In the genomic region with DNA sequence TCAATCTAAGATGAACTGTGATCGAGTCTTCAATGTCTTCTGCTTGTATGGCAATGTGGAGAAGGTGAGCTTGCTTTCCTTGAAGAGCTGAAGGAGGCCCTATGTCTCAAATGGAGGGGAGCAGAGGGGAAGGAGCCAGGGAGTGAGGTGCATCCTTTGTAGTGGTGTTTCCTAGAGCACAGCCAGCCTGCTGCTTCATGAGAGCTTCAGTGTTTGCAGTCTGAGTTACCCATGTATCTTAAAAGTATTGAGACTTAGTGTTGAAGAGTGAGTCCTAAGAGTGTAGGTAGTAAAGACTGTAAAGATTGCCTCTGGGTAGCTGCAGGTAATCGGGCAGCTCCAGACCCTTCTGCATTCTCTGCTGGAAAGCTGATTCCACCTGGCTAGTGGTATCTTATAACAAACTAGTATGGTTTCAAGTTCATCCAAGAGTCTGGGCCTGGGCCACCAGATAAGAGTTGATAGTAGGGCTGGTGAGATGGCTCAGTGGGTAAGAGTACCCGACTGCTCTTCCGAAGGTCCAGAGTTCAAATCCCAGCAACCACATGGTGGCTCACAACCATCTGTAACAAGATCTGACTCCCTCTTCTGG, we compare ENCODE assay signal across 1 mouse cellular context.
TF ChIP-seq lines count a peak whose summit lies in the region.

No protein-coding gene starts in this region.

TF ChIP-seq in myocyte, 11 proteins besides CTCF, POLR2A, EP300 and RAD21 (continued from another document):
- no peak for TF ChIP-seq TCF12 (IDR thresholded peaks at IDR 0.05; ENCODE audit: insufficient read depth, poor library complexity, severe bottlenecking)
- no peak for TF ChIP-seq TCF3 (IDR thresholded peaks at IDR 0.05; ENCODE audit: insufficient read length, low read depth)
- TF ChIP-seq USF1 (IDR thresholded peaks at IDR 0.05; ENCODE audit: low read depth): no peak
